Mouse (Mus musculus): ENCODE measurements around the gene Bricd5. TPM values are rescaled to one million over a fixed set of nuclear protein-coding genes. Genes with fewer than 3 reads are reported as not detected.
"Not testable (repeated sequence)": the region's sequence is repeated elsewhere in the genome, so short reads cannot be mapped to it uniquely, and the experiment has no call there.

Gene Bricd5
- total RNA-seq (2014; rRNA removed) (not detected in 2 replicates), polyA plus RNA-seq (2012; rRNA removed) (0.24 and 0.67 TPM in 2 replicates)

- WGBS = 85% methylated on average over 6 of the region's 6 CpGs
- peaks cover 7% of the 10 kb centered on the region for H3K79me2 ChIP-seq (ENCODE audit: control insufficient read depth, insufficient read depth, low read length)
- H3K9ac ChIP-seq (ENCODE audit: low read depth, low read length) = no peak within 1 kb of the TSS
- no peak for DNase-seq (ENCODE audit: extremely low read depth, low read depth, low spot score)
- no peaks in the 10 kb centered on the region; the same call in 1 of the 2 replicates for H3K36me3 ChIP-seq (ENCODE audit: control insufficient read depth, insufficient read depth, low read length)
- H3K27ac ChIP-seq (replicated peaks; ENCODE audit: insufficient read depth, low read depth, low read length) = no peak within 1 kb of the TSS
- TF ChIP-seq POLR2A (IDR thresholded peaks at IDR 0.05; ENCODE audit: extremely low read depth, insufficient read depth, low read length) (no peak), CTCF (IDR thresholded peaks at IDR 0.05; ENCODE audit: low read depth, low read length) (no peak)
- H3K27me3 ChIP-seq (ENCODE audit: control insufficient read depth, insufficient read depth, low read length) = no peaks in the 10 kb centered on the region
- H3K4me1 ChIP-seq (ENCODE audit: control insufficient read depth, insufficient read depth, low read length) = peaks cover 14% of the 10 kb centered on the region
- no peak within 1 kb of the TSS for H3K4me3 ChIP-seq (ENCODE audit: insufficient read depth, low read depth, low read length)
Measured at GRCm38 (mm10) chr17:24473612-24474275, at the start of gene Bricd5. Gene Bricd5, plus strand, starts transcription at chr17:24473884.

GRCm38 (mm10) chr17:24424489-24424888, 49.2 kb upstream of the Bricd5 start:
- no peaks in the 10 kb centered on the region for H3K27me3 ChIP-seq (ENCODE audit: control insufficient read depth, insufficient read depth, low read length)
- H3K4me1 ChIP-seq (ENCODE audit: control insufficient read depth, insufficient read depth, low read length) = no peaks in the 10 kb centered on the region
- H3K4me3 ChIP-seq (ENCODE audit: insufficient read depth, low read depth, low read length) = no peak overlapping the region
- no peaks in the 10 kb centered on the region; the same call in 1 of the 2 replicates for H3K79me2 ChIP-seq (ENCODE audit: control insufficient read depth, insufficient read depth, low read length)
- H3K36me3 ChIP-seq (ENCODE audit: control insufficient read depth, insufficient read depth, low read length) = peaks cover 49% of the 10 kb centered on the region
- DNase-seq (ENCODE audit: extremely low read depth, low read depth, low spot score) = no peak
- WGBS = 95% methylated on average over 5 of the region's 5 CpGs
- H3K27ac ChIP-seq (replicated peaks; ENCODE audit: insufficient read depth, low read depth, low read length) = no peak overlapping the region
- no peak overlapping the region for H3K9ac ChIP-seq (ENCODE audit: low read depth, low read length)
- TF ChIP-seq POLR2A (IDR thresholded peaks at IDR 0.05; ENCODE audit: extremely low read depth, insufficient read depth, low read length) = no peak
- no peak for TF ChIP-seq CTCF (IDR thresholded peaks at IDR 0.05; ENCODE audit: low read depth, low read length)

- not testable (repeated sequence) for H3K79me2 ChIP-seq (ENCODE audit: control insufficient read depth, insufficient read depth, low read length); H3K4me3 ChIP-seq (ENCODE audit: insufficient read depth, low read depth, low read length); H3K9ac ChIP-seq (ENCODE audit: low read depth, low read length); H3K27me3 ChIP-seq (ENCODE audit: control insufficient read depth, insufficient read depth, low read length); H3K27ac ChIP-seq (replicated peaks; ENCODE audit: insufficient read depth, low read depth, low read length); H3K4me1 ChIP-seq (ENCODE audit: control insufficient read depth, insufficient read depth, low read length); DNase-seq (ENCODE audit: extremely low read depth, low read depth, low spot score)
- peaks cover 40% of the 10 kb centered on the region for H3K36me3 ChIP-seq (ENCODE audit: control insufficient read depth, insufficient read depth, low read length)
- WGBS = 98% methylated on average over 6 of the region's 8 CpGs
Measured at GRCm38 (mm10) chr17:24425326-24425725, 48.4 kb upstream of the Bricd5 start.

- Histone ChIP-seq H3K4me1 (ENCODE audit: control insufficient read depth, insufficient read depth, low read length) (peaks cover 6% of the 10 kb centered on the region), H3K9ac (ENCODE audit: low read depth, low read length) (no peak overlapping the region), H3K79me2 (ENCODE audit: control insufficient read depth, insufficient read depth, low read length) (peaks cover 12% of the 10 kb centered on the region; the same call in 1 of the 2 replicates), H3K36me3 (ENCODE audit: control insufficient read depth, insufficient read depth, low read length) (peaks cover 35% of the 10 kb centered on the region), H3K27ac (replicated peaks; ENCODE audit: insufficient read depth, low read depth, low read length) (peak overlapping the region; percentile 18; the same call in 1 of the 2 replicates), H3K27me3 (ENCODE audit: control insufficient read depth, insufficient read depth, low read length) (no peaks in the 10 kb centered on the region), H3K4me3 (ENCODE audit: insufficient read depth, low read depth, low read length) (no peak overlapping the region)
- DNase-seq (ENCODE audit: extremely low read depth, low read depth, low spot score) = no peak
- TF ChIP-seq POLR2A (IDR thresholded peaks at IDR 0.05; ENCODE audit: extremely low read depth, insufficient read depth, low read length) (no peak), CTCF (IDR thresholded peaks at IDR 0.05; ENCODE audit: low read depth, low read length) (no peak)
- 90% methylated on average over 7 of the region's 7 CpGs for WGBS
Measured at GRCm38 (mm10) chr17:24425905-24426304, 47.8 kb upstream of the Bricd5 start.

GRCm38 (mm10) chr17:24426471-24427169, 47.1 kb upstream of the Bricd5 start, which contains the start of gene Eci1:
Gene Eci1, plus strand, starts transcription at chr17:24426641.
- TF ChIP-seq CTCF (IDR thresholded peaks at IDR 0.05; ENCODE audit: low read depth, low read length) = no peak
- peak; percentile 94 for TF ChIP-seq POLR2A (IDR thresholded peaks at IDR 0.05; ENCODE audit: extremely low read depth, insufficient read depth, low read length)
- H3K36me3 ChIP-seq (ENCODE audit: control insufficient read depth, insufficient read depth, low read length) = peaks cover 28% of the 10 kb centered on the region
- peaks cover 6% of the 10 kb centered on the region for H3K4me1 ChIP-seq (ENCODE audit: control insufficient read depth, insufficient read depth, low read length)
- H3K4me3 ChIP-seq (ENCODE audit: insufficient read depth, low read depth, low read length) = peak within 1 kb of the TSS; percentile 69
- H3K27ac ChIP-seq (replicated peaks; ENCODE audit: insufficient read depth, low read depth, low read length) = peak within 1 kb of the TSS; percentile 85
- peak within 1 kb of the TSS; percentile 93 for H3K9ac ChIP-seq (ENCODE audit: low read depth, low read length)
- 1% methylated on average over 48 of the region's 48 CpGs for WGBS
- DNase-seq (ENCODE audit: extremely low read depth, low read depth, low spot score) = peak; percentile 98
- peaks cover 13% of the 10 kb centered on the region; the same call in 1 of the 2 replicates for H3K79me2 ChIP-seq (ENCODE audit: control insufficient read depth, insufficient read depth, low read length)
- no peaks in the 10 kb centered on the region for H3K27me3 ChIP-seq (ENCODE audit: control insufficient read depth, insufficient read depth, low read length)
